Mouse (Mus musculus) embryonic facial prominence, embryonic 15.5 days (tissue): ENCODE data around the gene Sgms2. TPM values are rescaled to one million over a fixed set of nuclear protein-coding genes. Genes with fewer than 3 reads are reported as not detected.

ENCODE experiments used
- ATAC-seq: fragments of 200-750 bp; cut with Nextera tagmentation; 2 replicates; pipeline ENCODE4 v1.8.0; 2017; ENCODE audit warnings: low read depth, moderate TSS enrichment; ENCODE audit not compliant: insufficient number of reproducible peaks, low FRiP score, low TSS enrichment
- H3K27ac ChIP-seq: fragments of 300-500 bp; sonication (generic); replicated peaks from 2 replicates; pipeline ENCODE4 v1.5.1; 2015; ENCODE audit warnings: mild to moderate bottlenecking, inconsistent platforms
- H3K27me3 ChIP-seq: fragments of 300-500 bp; sonication (generic); 2 replicates; pipeline ENCODE4 v1.6.1; 2015; ENCODE audit warnings: inconsistent platforms
- H3K36me3 ChIP-seq: fragments of 300-500 bp; sonication (generic); 2 replicates; pipeline ENCODE4 v1.6.1; 2015; ENCODE audit warnings: mild to moderate bottlenecking, inconsistent platforms
- H3K4me1 ChIP-seq: fragments of 300-500 bp; sonication (generic); 2 replicates; pipeline ENCODE4 v1.6.1; 2015; ENCODE audit warnings: inconsistent platforms
- H3K4me2 ChIP-seq: fragments of 300-500 bp; sonication (generic); replicated peaks from 2 replicates; pipeline ENCODE4 v1.6.1; 2015; ENCODE audit warnings: mild to moderate bottlenecking, inconsistent platforms
- H3K4me3 ChIP-seq: fragments of 300-500 bp; sonication (generic); replicated peaks from 2 replicates; pipeline ENCODE4 v1.5.1; 2015; ENCODE audit warnings: mild to moderate bottlenecking, inconsistent platforms
- H3K9ac ChIP-seq: fragments of 300-500 bp; sonication (generic); 2 replicates; pipeline ENCODE4 v1.6.1; 2015; ENCODE audit warnings: inconsistent platforms
- H3K9me3 ChIP-seq: fragments of 300-500 bp; sonication (generic); replicated peaks from 2 replicates; pipeline ENCODE4 v1.6.1; 2016; ENCODE audit warnings: inconsistent platforms
- WGBS: fragments of 180-500 bp; shearing (Covaris S2); methylation state at CpG from one replicate; pipeline ENCODE4 v1.1.7; 2015; 5-methylcytosine and 5-hydroxymethylcytosine counted together
- polyA plus RNA-seq: library from polyadenylated mRNA; unstranded; fragments of >200 nt; fragmentation: Nextera tagmentation; extraction: Ambion mirVana; gene quantifications from 2 replicates; pipeline ENCODE4 v1.2.1, GENCODE M21; 2015

The Sgms2 gene
- polyA plus RNA-seq = 24.3 and 25.2 TPM in 2 replicates

- WGBS = 80% methylated on average over 2 of the region's 2 CpGs
- Histone ChIP-seq H3K27me3 (peaks cover 22% of the 10 kb centered on the region), H3K27ac (peak within 1 kb of the TSS; percentile 79), H3K9me3 (no peaks in the 10 kb centered on the region), H3K9ac (peak within 1 kb of the TSS; percentile 60), H3K36me3 (no peaks in the 10 kb centered on the region), H3K4me3 (peak within 1 kb of the TSS; percentile 70), H3K4me1 (peaks cover 10% of the 10 kb centered on the region), H3K4me2 (peak within 1 kb of the TSS; percentile 86)
- no peak for ATAC-seq
Observed at GRCm38 (mm10) chr3:131491361-131491925, at the start of gene Sgms2. Gene Sgms2 (minus strand): TSS chr3:131491411.

DNA sequence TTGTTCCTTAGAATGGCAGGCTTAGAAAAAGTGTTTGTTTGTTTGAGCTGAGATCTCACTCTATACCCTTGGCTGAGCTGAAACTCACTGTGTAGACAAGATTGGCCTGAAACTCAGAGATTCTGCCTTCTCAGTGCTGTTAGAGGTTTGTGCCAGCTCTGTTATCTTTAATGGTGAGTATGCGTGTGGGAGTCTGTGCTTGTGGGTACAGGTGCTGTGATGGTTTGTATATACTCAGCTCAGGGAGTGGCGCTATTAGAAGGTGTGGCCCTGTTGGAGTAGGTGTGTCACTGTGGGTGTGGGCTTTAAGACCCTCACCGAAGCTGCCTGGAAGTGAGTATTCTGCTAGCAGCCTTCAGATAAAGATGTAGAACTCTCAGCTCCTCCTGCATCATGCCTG lies 34.0 kb upstream of the Sgms2 start:
- Histone ChIP-seq H3K36me3 (no peaks in the 10 kb centered on the region), H3K4me1 (no peaks in the 10 kb centered on the region), H3K27ac (no peak overlapping the region), H3K4me2 (no peak overlapping the region), H3K27me3 (no peaks in the 10 kb centered on the region), H3K9me3 (no peaks in the 10 kb centered on the region), H3K9ac (no peak overlapping the region), H3K4me3 (no peak overlapping the region)
- 84% methylated on average over 3 of the region's 3 CpGs for WGBS
- ATAC-seq = no peak

- Histone ChIP-seq H3K9me3 (no peaks in the 10 kb centered on the region), H3K27ac (no peak overlapping the region), H3K4me1 (no peaks in the 10 kb centered on the region), H3K36me3 (no peaks in the 10 kb centered on the region), H3K9ac (no peak overlapping the region), H3K27me3 (no peaks in the 10 kb centered on the region), H3K4me2 (no peak overlapping the region), H3K4me3 (no peak overlapping the region)
- ATAC-seq = no peak
- WGBS = 18% methylated on average over 11 of the region's 11 CpGs
Observed at GRCm38 (mm10) chr3:131524779-131525178, 33.6 kb upstream of the Sgms2 start.

- Histone ChIP-seq H3K4me3 (no peak overlapping the region), H3K4me2 (no peak overlapping the region), H3K9ac (no peak overlapping the region), H3K9me3 (no peaks in the 10 kb centered on the region), H3K27me3 (no peaks in the 10 kb centered on the region), H3K36me3 (no peaks in the 10 kb centered on the region), H3K4me1 (no peaks in the 10 kb centered on the region), H3K27ac (no peak overlapping the region)
- 67% methylated on average over 5 of the region's 5 CpGs for WGBS
- no peak for ATAC-seq
Observed at GRCm38 (mm10) chr3:131524210-131524609, 33.0 kb upstream of the Sgms2 start.

DNA sequence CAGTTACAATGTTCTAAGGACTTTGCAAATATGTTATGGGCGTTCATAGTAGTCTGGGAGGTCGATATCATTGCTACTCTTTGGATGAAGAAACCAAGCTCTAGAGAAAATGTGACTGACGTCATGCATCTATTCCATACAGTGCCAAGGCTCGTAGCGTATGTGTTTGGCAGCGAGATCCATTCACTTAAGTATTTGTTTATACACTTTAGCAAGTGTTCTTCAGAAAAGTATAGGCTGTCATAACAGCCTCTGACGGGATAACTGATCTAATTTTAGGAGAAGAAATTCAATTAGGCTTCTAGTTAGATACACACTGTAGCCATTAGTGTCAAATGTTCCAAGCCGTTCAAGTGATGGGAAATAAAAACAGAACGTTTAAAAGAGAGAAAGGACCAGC lies 32.5 kb upstream of the Sgms2 start:
- H3K4me1 ChIP-seq = no peaks in the 10 kb centered on the region
- H3K4me2 ChIP-seq = no peak overlapping the region
- no peaks in the 10 kb centered on the region for H3K27me3 ChIP-seq
- H3K9ac ChIP-seq = no peak overlapping the region
- WGBS = 63% methylated on average over 9 of the region's 9 CpGs
- no peak overlapping the region for H3K27ac ChIP-seq
- no peak for ATAC-seq
- no peak overlapping the region for H3K4me3 ChIP-seq
- no peaks in the 10 kb centered on the region for H3K9me3 ChIP-seq
- H3K36me3 ChIP-seq = no peaks in the 10 kb centered on the region

- no peak for ATAC-seq
- 42% methylated on average over 7 of the region's 7 CpGs for WGBS
- no peaks in the 10 kb centered on the region for H3K9me3 ChIP-seq
- H3K4me3 ChIP-seq = no peak overlapping the region
- H3K36me3 ChIP-seq = no peaks in the 10 kb centered on the region
- H3K9ac ChIP-seq = no peak overlapping the region
- no peak overlapping the region for H3K4me2 ChIP-seq
- no peak overlapping the region for H3K27ac ChIP-seq
- no peaks in the 10 kb centered on the region for H3K4me1 ChIP-seq
- no peaks in the 10 kb centered on the region for H3K27me3 ChIP-seq
Observed at GRCm38 (mm10) chr3:131522243-131522642, 31.0 kb upstream of the Sgms2 start.

- no peaks in the 10 kb centered on the region for H3K36me3 ChIP-seq
- no peaks in the 10 kb centered on the region for H3K9me3 ChIP-seq
- H3K27ac ChIP-seq = no peak overlapping the region
- no peak overlapping the region for H3K4me3 ChIP-seq
- no peaks in the 10 kb centered on the region for H3K4me1 ChIP-seq
- no peak for ATAC-seq
- no peak overlapping the region for H3K9ac ChIP-seq
- H3K4me2 ChIP-seq = no peak overlapping the region
- no peaks in the 10 kb centered on the region for H3K27me3 ChIP-seq
- 71% methylated on average over 4 of the region's 4 CpGs for WGBS
Observed at GRCm38 (mm10) chr3:131521206-131521605, 30.0 kb upstream of the Sgms2 start.

DNA sequence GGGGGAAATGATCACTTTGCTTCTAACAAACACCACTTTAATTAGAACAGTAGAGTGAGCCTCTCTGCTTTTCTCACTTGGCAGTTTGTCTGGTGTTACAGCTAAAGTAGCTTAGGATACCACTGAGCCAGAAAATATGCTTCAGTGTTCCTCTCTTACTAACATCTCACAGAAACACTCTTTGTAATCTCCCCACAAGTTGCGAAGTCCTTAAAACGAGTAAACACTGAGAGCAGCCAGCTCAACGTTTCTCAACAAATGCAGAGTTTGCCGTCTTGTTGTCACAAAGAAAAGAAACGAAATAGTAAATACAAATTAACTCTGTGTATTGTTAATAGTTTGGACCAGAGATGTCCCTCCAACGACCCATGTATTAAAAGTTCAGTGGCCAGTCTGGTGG lies 26.5 kb upstream of the Sgms2 start:
- no peak for ATAC-seq
- Histone ChIP-seq H3K4me1 (no peaks in the 10 kb centered on the region), H3K4me3 (no peak overlapping the region), H3K27ac (no peak overlapping the region), H3K36me3 (no peaks in the 10 kb centered on the region), H3K9ac (no peak overlapping the region), H3K9me3 (no peaks in the 10 kb centered on the region), H3K4me2 (no peak overlapping the region), H3K27me3 (no peaks in the 10 kb centered on the region)
- WGBS = 74% methylated on average over 6 of the region's 6 CpGs

- 80% methylated on average over 7 of the region's 7 CpGs for WGBS
Observed at GRCm38 (mm10) chr3:131516332-131516999, 25.3 kb upstream of the Sgms2 start.

DNA sequence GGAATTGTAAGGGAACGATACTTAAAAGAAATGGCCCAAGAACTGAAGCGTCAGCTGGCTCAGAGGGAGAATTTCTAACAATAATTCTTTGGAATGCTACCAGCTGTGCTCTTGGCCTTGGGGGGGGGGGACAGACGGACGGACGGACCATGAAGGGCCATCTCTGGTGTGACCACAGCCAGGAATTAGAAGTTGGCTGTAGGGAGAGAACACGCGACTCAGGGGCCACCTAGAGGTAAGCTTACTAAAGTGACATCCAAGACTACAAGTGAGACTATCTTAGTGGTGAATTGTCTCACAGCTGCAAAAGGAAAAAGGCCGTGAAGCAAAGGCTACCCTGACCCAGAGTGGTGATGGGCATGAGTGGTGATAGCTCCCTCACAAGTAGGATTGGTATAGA lies 20.4 kb upstream of the Sgms2 start:
- no peak for ATAC-seq
- no peak overlapping the region for H3K4me3 ChIP-seq
- 66% methylated on average over 8 of the region's 8 CpGs for WGBS
- no peak overlapping the region for H3K9ac ChIP-seq
- no peak overlapping the region for H3K27ac ChIP-seq
- no peaks in the 10 kb centered on the region for H3K9me3 ChIP-seq
- no peaks in the 10 kb centered on the region for H3K27me3 ChIP-seq
- H3K36me3 ChIP-seq = no peaks in the 10 kb centered on the region
- no peak overlapping the region for H3K4me2 ChIP-seq
- H3K4me1 ChIP-seq = no peaks in the 10 kb centered on the region

More at GRCm38 (mm10) chr3:131516332-131516999, 25.3 kb upstream of the Sgms2 start:
- Histone ChIP-seq H3K9ac (no peak overlapping the region), H3K4me2 (no peak overlapping the region), H3K36me3 (no peaks in the 10 kb centered on the region), H3K27ac (no peak overlapping the region), H3K4me1 (no peaks in the 10 kb centered on the region), H3K27me3 (no peaks in the 10 kb centered on the region), H3K9me3 (no peaks in the 10 kb centered on the region), H3K4me3 (no peak overlapping the region)
- no peak for ATAC-seq

- whole genome bisulfite sequencing = 76% methylated on average over 2 of the region's 2 CpGs
- Histone ChIP-seq H3K27ac (no peak overlapping the region), H3K4me1 (no peaks in the 10 kb centered on the region), H3K9me3 (no peaks in the 10 kb centered on the region), H3K27me3 (no peaks in the 10 kb centered on the region), H3K4me3 (no peak overlapping the region), H3K9ac (no peak overlapping the region), H3K4me2 (no peak overlapping the region), H3K36me3 (no peaks in the 10 kb centered on the region)
- ATAC-seq = no peak
Observed at GRCm38 (mm10) chr3:131508024-131508423, 16.8 kb upstream of the Sgms2 start.
